Mouse (Mus musculus): ENCODE results near the gene Il10rb. TPM values are rescaled to one million over a fixed set of nuclear protein-coding genes. Genes with fewer than 3 reads are reported as not detected.

The Il10rb gene
- polyA plus RNA-seq, 1 experiment from 2014 or later, result 9.0 TPM

DNA sequence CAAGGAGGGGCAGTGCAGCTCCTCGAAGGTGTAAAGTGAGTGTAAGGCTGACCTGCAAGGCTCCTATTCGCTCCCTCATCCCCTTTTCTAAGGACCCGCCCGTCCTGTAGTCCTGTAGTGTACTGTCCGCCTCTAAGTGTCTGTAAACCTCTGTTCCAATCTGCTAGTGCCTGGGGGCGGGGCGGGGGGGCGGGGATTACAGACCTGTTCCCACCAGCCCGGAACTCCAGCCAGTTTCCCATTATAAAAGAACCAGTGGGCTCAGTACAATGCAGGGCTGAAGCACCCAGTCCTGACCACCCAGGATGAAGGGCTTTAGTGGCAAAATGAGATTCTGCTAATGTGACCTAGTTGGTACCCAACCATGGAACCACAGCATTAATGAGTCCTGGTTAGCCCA is 27.0 kb upstream of the Il10rb start:
- DNase-seq (ENCODE audit: low spot score) (no peak), ATAC-seq (ENCODE audit: low FRiP score) (no peak)
- H3K4me2 ChIP-seq (replicated peaks; ENCODE audit: low read depth, low read length), result no peak overlapping the region; the same call in 1 of the 2 replicates
- H3K9ac ChIP-seq (ENCODE audit: low read depth, low read length), result no peak overlapping the region
- 34% methylated on average over 9 of the region's 9 CpGs for WGBS
- H3K27ac ChIP-seq (ENCODE audit: low read depth, low read length), result 0 out of 2 replicates have a peak overlapping the region, but pooled peaks have one; percentile 10
- H3K27me3 ChIP-seq (ENCODE audit: control insufficient read depth, insufficient read depth, low read length), result no peaks in the 10 kb centered on the region
- no peaks in the 10 kb centered on the region for H3K9me3 ChIP-seq (ENCODE audit: control insufficient read depth, low read length)
- H3K4me1 ChIP-seq (replicated peaks; ENCODE audit: control insufficient read depth, insufficient read depth, low read length), result no peaks in the 10 kb centered on the region
- H3K4me3 ChIP-seq (ENCODE audit: low read depth, low read length), result no peak overlapping the region
- no peaks in the 10 kb centered on the region for H3K36me3 ChIP-seq (ENCODE audit: control insufficient read depth, insufficient read depth, low read length)

DNA sequence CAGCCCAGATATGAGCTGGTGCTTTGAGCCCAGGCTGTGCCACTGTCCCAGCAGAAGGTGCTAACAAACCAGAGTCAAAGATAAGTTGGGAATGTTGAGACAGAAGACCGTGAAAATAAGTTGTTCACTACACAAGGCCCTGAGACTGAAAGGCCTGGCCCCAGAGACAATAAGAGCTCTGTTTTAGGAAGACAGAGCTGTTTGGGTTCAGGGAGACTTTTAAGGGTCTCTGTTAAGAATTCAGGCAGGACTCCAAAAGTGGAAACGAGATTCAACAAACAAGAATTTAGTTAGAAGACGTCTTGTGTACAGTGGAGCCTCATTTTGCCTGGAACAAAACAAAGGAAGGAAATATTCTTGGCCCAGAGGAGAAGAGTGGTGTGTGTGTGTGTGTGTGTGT is 26.6 kb upstream of the Il10rb start:
- DNase-seq (ENCODE audit: low spot score) (no peak), ATAC-seq (ENCODE audit: low FRiP score) (no peak)
- Histone ChIP-seq H3K36me3 (ENCODE audit: control insufficient read depth, insufficient read depth, low read length) (no peaks in the 10 kb centered on the region), H3K9me3 (ENCODE audit: control insufficient read depth, low read length) (no peaks in the 10 kb centered on the region), H3K4me1 (replicated peaks; ENCODE audit: control insufficient read depth, insufficient read depth, low read length) (no peaks in the 10 kb centered on the region), H3K27me3 (ENCODE audit: control insufficient read depth, insufficient read depth, low read length) (no peaks in the 10 kb centered on the region), H3K27ac (ENCODE audit: low read depth, low read length) (0 out of 2 replicates have a peak overlapping the region, but pooled peaks have one; percentile 10), H3K4me3 (ENCODE audit: low read depth, low read length) (no peak overlapping the region), H3K9ac (ENCODE audit: low read depth, low read length) (no peak overlapping the region), H3K4me2 (replicated peaks; ENCODE audit: low read depth, low read length) (no peak overlapping the region; the same call in 1 of the 2 replicates)
- 64% methylated on average over 3 of the region's 3 CpGs for WGBS

- Histone ChIP-seq H3K4me3 (ENCODE audit: low read depth, low read length) (no peak overlapping the region), H3K9me3 (ENCODE audit: control insufficient read depth, low read length) (no peaks in the 10 kb centered on the region), H3K9ac (ENCODE audit: low read depth, low read length) (no peak overlapping the region), H3K36me3 (ENCODE audit: control insufficient read depth, insufficient read depth, low read length) (no peaks in the 10 kb centered on the region), H3K27me3 (ENCODE audit: control insufficient read depth, insufficient read depth, low read length) (no peaks in the 10 kb centered on the region), H3K4me2 (replicated peaks; ENCODE audit: low read depth, low read length) (no peak overlapping the region), H3K4me1 (replicated peaks; ENCODE audit: control insufficient read depth, insufficient read depth, low read length) (no peaks in the 10 kb centered on the region), H3K27ac (ENCODE audit: low read depth, low read length) (no peak overlapping the region)
- ATAC-seq (ENCODE audit: low FRiP score) (no peak), DNase-seq (ENCODE audit: low spot score) (no peak)
- WGBS, result 85% methylated on average over 5 of the region's 5 CpGs
Measured at GRCm38 (mm10) chr16:91380151-91380550, 25.8 kb upstream of the Il10rb start.

- no peaks in the 10 kb centered on the region for H3K27me3 ChIP-seq (ENCODE audit: control insufficient read depth, insufficient read depth, low read length)
- DNase-seq (ENCODE audit: low spot score) (no peak), ATAC-seq (ENCODE audit: low FRiP score) (no peak)
- H3K4me2 ChIP-seq (replicated peaks; ENCODE audit: low read depth, low read length), result no peak overlapping the region
- H3K4me3 ChIP-seq (ENCODE audit: low read depth, low read length), result no peak overlapping the region
- H3K36me3 ChIP-seq (ENCODE audit: control insufficient read depth, insufficient read depth, low read length), result no peaks in the 10 kb centered on the region
- H3K27ac ChIP-seq (ENCODE audit: low read depth, low read length), result no peak overlapping the region
- 86% methylated on average over 4 of the region's 4 CpGs for WGBS
- H3K9ac ChIP-seq (ENCODE audit: low read depth, low read length), result no peak overlapping the region
- H3K4me1 ChIP-seq (replicated peaks; ENCODE audit: control insufficient read depth, insufficient read depth, low read length), result no peaks in the 10 kb centered on the region
- H3K9me3 ChIP-seq (ENCODE audit: control insufficient read depth, low read length), result no peaks in the 10 kb centered on the region
Measured at GRCm38 (mm10) chr16:91381606-91382005, 24.4 kb upstream of the Il10rb start.

DNA sequence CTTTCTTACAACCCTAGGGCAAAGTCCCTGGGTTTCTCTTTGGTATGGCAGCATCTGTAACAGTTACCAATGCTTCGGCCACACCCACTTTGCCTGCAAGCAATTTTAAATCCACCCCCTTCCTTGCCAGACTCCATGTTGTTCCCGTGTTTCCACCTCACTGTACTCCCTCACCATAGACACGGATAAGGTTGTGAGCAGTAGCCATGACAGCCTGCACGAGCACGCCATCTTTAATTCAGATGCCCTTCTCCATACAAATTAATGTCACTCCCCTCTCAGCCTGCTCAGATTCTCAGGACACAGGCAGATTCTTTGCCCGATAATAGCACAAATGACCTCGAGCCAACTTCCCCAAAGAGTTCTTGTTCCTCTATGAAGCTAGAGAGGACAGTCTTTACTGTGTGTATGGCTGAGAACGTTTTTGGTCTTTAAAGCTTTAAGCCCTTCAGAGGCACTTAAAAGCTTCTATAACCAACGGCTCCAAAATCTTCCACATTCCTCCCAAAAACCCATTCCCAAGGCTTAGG is 23.6 kb upstream of the Il10rb start:
- H3K9ac ChIP-seq (ENCODE audit: low read depth, low read length), result no peak overlapping the region
- no peak overlapping the region for H3K4me2 ChIP-seq (replicated peaks; ENCODE audit: low read depth, low read length)
- H3K27me3 ChIP-seq (ENCODE audit: control insufficient read depth, insufficient read depth, low read length), result no peaks in the 10 kb centered on the region
- H3K27ac ChIP-seq (ENCODE audit: low read depth, low read length), result no peak overlapping the region
- H3K36me3 ChIP-seq (ENCODE audit: control insufficient read depth, insufficient read depth, low read length), result no peaks in the 10 kb centered on the region
- no peak for DNase-seq (ENCODE audit: low spot score)
- H3K4me3 ChIP-seq (ENCODE audit: low read depth, low read length), result no peak overlapping the region
- no peak for ATAC-seq (ENCODE audit: low FRiP score)
- H3K4me1 ChIP-seq (replicated peaks; ENCODE audit: control insufficient read depth, insufficient read depth, low read length), result no peaks in the 10 kb centered on the region
- H3K9me3 ChIP-seq (ENCODE audit: control insufficient read depth, low read length), result no peaks in the 10 kb centered on the region
- WGBS, result 92% methylated on average over 9 of the region's 9 CpGs

DNA sequence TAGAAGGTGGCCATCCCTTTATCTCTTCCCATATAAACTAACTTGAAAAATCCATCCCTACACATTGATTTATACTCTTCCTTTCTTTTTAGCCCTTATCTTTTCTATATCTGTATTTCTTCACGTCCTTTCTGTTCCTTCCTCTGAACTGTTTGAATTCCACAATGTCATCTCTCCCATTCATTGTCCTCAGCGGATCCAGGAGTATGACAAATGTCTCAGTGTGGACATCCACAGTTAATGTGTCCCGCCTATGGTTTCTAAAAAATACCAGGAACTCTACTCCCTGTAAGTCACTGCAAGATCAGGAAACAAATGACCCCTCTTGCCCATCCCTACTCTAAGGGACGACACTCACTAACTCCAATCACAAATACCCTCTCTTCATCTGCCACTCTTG is 21.7 kb upstream of the Il10rb start:
- H3K4me1 ChIP-seq (replicated peaks; ENCODE audit: control insufficient read depth, insufficient read depth, low read length), result no peaks in the 10 kb centered on the region
- no peak overlapping the region for H3K27ac ChIP-seq (ENCODE audit: low read depth, low read length)
- no peak overlapping the region for H3K9ac ChIP-seq (ENCODE audit: low read depth, low read length)
- no peak for ATAC-seq (ENCODE audit: low FRiP score)
- no peaks in the 10 kb centered on the region for H3K9me3 ChIP-seq (ENCODE audit: control insufficient read depth, low read length)
- H3K4me2 ChIP-seq (replicated peaks; ENCODE audit: low read depth, low read length), result no peak overlapping the region
- WGBS, result 87% methylated on average over 4 of the region's 4 CpGs
- no peak for DNase-seq (ENCODE audit: low spot score)
- H3K4me3 ChIP-seq (ENCODE audit: low read depth, low read length), result no peak overlapping the region
- H3K27me3 ChIP-seq (ENCODE audit: control insufficient read depth, insufficient read depth, low read length), result no peaks in the 10 kb centered on the region
- no peaks in the 10 kb centered on the region for H3K36me3 ChIP-seq (ENCODE audit: control insufficient read depth, insufficient read depth, low read length)

DNA sequence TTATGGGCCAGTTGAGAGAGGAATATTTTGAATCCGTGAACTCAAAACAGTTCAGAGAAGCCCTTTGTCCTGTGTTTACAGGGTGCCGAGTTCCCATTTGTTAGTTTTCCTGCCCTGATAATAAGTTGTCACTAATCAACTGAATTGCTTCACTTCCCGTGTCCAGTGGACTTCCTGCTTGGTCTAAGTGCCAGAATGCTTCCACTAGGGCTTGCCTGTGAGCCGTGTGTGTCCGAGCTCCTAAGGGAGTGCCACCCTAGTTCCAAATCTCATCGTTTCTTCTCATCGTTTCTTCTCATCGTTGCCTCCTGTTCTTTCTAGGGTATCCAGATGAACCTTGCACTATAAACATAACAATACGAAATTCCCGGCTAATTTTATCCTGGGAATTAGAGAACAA is 20.3 kb upstream of the Il10rb start:
- no peak for ATAC-seq (ENCODE audit: low FRiP score)
- no peak for DNase-seq (ENCODE audit: low spot score)
- Histone ChIP-seq H3K9ac (ENCODE audit: low read depth, low read length) (no peak overlapping the region), H3K4me2 (replicated peaks; ENCODE audit: low read depth, low read length) (no peak overlapping the region), H3K9me3 (ENCODE audit: control insufficient read depth, low read length) (no peaks in the 10 kb centered on the region), H3K4me1 (replicated peaks; ENCODE audit: control insufficient read depth, insufficient read depth, low read length) (no peaks in the 10 kb centered on the region), H3K36me3 (ENCODE audit: control insufficient read depth, insufficient read depth, low read length) (no peaks in the 10 kb centered on the region), H3K27me3 (ENCODE audit: control insufficient read depth, insufficient read depth, low read length) (no peaks in the 10 kb centered on the region), H3K27ac (ENCODE audit: low read depth, low read length) (no peak overlapping the region), H3K4me3 (ENCODE audit: low read depth, low read length) (no peak overlapping the region)
- WGBS, result 57% methylated on average over 10 of the region's 10 CpGs

- no peak overlapping the region for H3K4me2 ChIP-seq (replicated peaks; ENCODE audit: low read depth, low read length)
- ATAC-seq (ENCODE audit: low FRiP score) (no peak), DNase-seq (ENCODE audit: low spot score) (no peak)
- H3K4me1 ChIP-seq (replicated peaks; ENCODE audit: control insufficient read depth, insufficient read depth, low read length), result no peaks in the 10 kb centered on the region
- no peaks in the 10 kb centered on the region for H3K9me3 ChIP-seq (ENCODE audit: control insufficient read depth, low read length)
- no peaks in the 10 kb centered on the region for H3K36me3 ChIP-seq (ENCODE audit: control insufficient read depth, insufficient read depth, low read length)
- no peak overlapping the region for H3K4me3 ChIP-seq (ENCODE audit: low read depth, low read length)
- no peak overlapping the region for H3K9ac ChIP-seq (ENCODE audit: low read depth, low read length)
- WGBS, result 90% methylated on average over 10 of the region's 10 CpGs
- H3K27me3 ChIP-seq (ENCODE audit: control insufficient read depth, insufficient read depth, low read length), result no peaks in the 10 kb centered on the region
- H3K27ac ChIP-seq (ENCODE audit: low read depth, low read length), result no peak overlapping the region
Measured at GRCm38 (mm10) chr16:91386419-91387120, 19.4 kb upstream of the Il10rb start.

GRCm38 (mm10) chr16:91387121-91387486 is 18.9 kb upstream of the Il10rb start:
- 85% methylated on average over 3 of the region's 3 CpGs for WGBS
- H3K4me2 ChIP-seq (replicated peaks; ENCODE audit: low read depth, low read length), result no peak overlapping the region
- H3K9me3 ChIP-seq (ENCODE audit: control insufficient read depth, low read length), result no peaks in the 10 kb centered on the region
- ATAC-seq (ENCODE audit: low FRiP score) (no peak), DNase-seq (ENCODE audit: low spot score) (no peak)
- H3K9ac ChIP-seq (ENCODE audit: low read depth, low read length), result no peak overlapping the region
- H3K27me3 ChIP-seq (ENCODE audit: control insufficient read depth, insufficient read depth, low read length), result no peaks in the 10 kb centered on the region
- no peaks in the 10 kb centered on the region for H3K4me1 ChIP-seq (replicated peaks; ENCODE audit: control insufficient read depth, insufficient read depth, low read length)
- no peaks in the 10 kb centered on the region for H3K36me3 ChIP-seq (ENCODE audit: control insufficient read depth, insufficient read depth, low read length)
- no peak overlapping the region for H3K27ac ChIP-seq (ENCODE audit: low read depth, low read length)
- H3K4me3 ChIP-seq (ENCODE audit: low read depth, low read length), result no peak overlapping the region
